In genomic region chr4:129235147-129235546, GRCm38 (mm10) we compare ENCODE assay signal across 18 mouse cellular contexts. TPM values are rescaled to one million over a fixed set of nuclear protein-coding genes. Genes with fewer than 3 reads are reported as not detected.
DNase-seq lines count a peak whose midpoint lies in the region; ATAC-seq and TF ChIP-seq lines count a peak whose summit lies in the region.
"Had no signal": no experiment of that assay in that cellular context is flagged by ENCODE, and none has a peak within 500 bp of the region (broad histone marks: within the 10 kb centered on the region; RNA-seq: fewer than 3 reads in every experiment).

No protein-coding gene starts in this region.

- no peak for DNase-seq in cerebellum, adult 2 months
- no peak for DNase-seq in cerebellum, adult 8-10 months
- no peak for DNase-seq in limb, embryonic 10.5 days (ENCODE audit: low spot score)
- DNase-seq in liver, result peak; percentile 67
- no peak for DNase-seq in spleen, adult 18-20 months
- DNase-seq: cerebellum, postnatal 25 days; forebrain, postnatal 0 days; gastrocnemius, postnatal 36 days; heart, postnatal 10 days; left cerebral cortex, postnatal 4 days; thymus, adult 18-20 months had no signal

- peak overlapping the region; percentile 29; the same call in 1 of the 2 replicates for H3K27ac ChIP-seq in cerebellum, adult 2 months (ENCODE audit: insufficient read depth, low read length)
- 0 out of 2 replicates have a peak overlapping the region, but pooled peaks have one; percentile 51 for H3K27ac ChIP-seq in limb, embryonic 15.5 days
- no peak overlapping the region for H3K27ac ChIP-seq in limb, embryonic 10.5 days
- H3K27ac ChIP-seq in stomach, embryonic 15.5 days, result peak overlapping the region; percentile 66; the same call in 1 of the 2 replicates
- H3K27ac ChIP-seq in forebrain, embryonic 13.5 days, result no peak overlapping the region
- H3K27ac ChIP-seq: hindbrain, postnatal 0 days; layer of hippocampus, adult 2 months; neural tube, embryonic 12.5 days had no signal

- no peak overlapping the region for H3K4me3 ChIP-seq in cerebellum, adult 2 months (replicated peaks; ENCODE audit: insufficient read depth, low read depth, low read length)
- H3K4me3 ChIP-seq in limb, embryonic 15.5 days, result no peak overlapping the region
- no peak overlapping the region for H3K4me3 ChIP-seq in limb, embryonic 10.5 days
- H3K4me3 ChIP-seq in stomach, embryonic 15.5 days (replicated peaks), result no peak overlapping the region
- no peak overlapping the region for H3K4me3 ChIP-seq in forebrain, embryonic 13.5 days
- H3K4me3 ChIP-seq: layer of hippocampus, adult 2 months; neural tube, embryonic 12.5 days had no signal

- no peak for ATAC-seq in limb, embryonic 15.5 days (ENCODE audit: insufficient number of reproducible peaks, low FRiP score, low TSS enrichment, low read depth)
- ATAC-seq in stomach, embryonic 15.5 days (ENCODE audit: insufficient read depth, low FRiP score, low read depth), result no peak
- no peak for ATAC-seq in forebrain, embryonic 13.5 days
- ATAC-seq: forebrain, postnatal 0 days; hindbrain, postnatal 0 days; midbrain, embryonic 16.5 days had no signal

- H3K36me3 ChIP-seq in limb, embryonic 15.5 days, result no peaks in the 10 kb centered on the region
- 0 out of 2 replicates have a peak, but pooled peaks cover 2% of the 10 kb centered on the region for H3K36me3 ChIP-seq in limb, embryonic 10.5 days
- no peaks in the 10 kb centered on the region for H3K36me3 ChIP-seq in stomach, embryonic 15.5 days
- H3K36me3 ChIP-seq in forebrain, embryonic 13.5 days (ENCODE audit: poor library complexity, severe bottlenecking), result no peaks in the 10 kb centered on the region
- H3K36me3 ChIP-seq: neural tube, embryonic 12.5 days had no signal

- no peak for TF ChIP-seq POLR2A in cerebellum, adult 2 months (IDR thresholded peaks at IDR 0.05; ENCODE audit: borderline replicate concordance, insufficient read depth, low read length)

- 77% methylated on average over 3 of the region's 3 CpGs for WGBS in cerebellum, adult 2 months
- WGBS in limb, embryonic 15.5 days, result 80% methylated on average over 3 of the region's 3 CpGs
- WGBS in limb, embryonic 10.5 days, result 76% methylated on average over 3 of the region's 3 CpGs
- WGBS in stomach, embryonic 15.5 days, result 73% methylated on average over 3 of the region's 3 CpGs
- WGBS in forebrain, embryonic 13.5 days, result 87% methylated on average over 3 of the region's 3 CpGs

- H3K27me3 ChIP-seq in cerebellum, adult 2 months (ENCODE audit: control insufficient read depth, insufficient read depth, low read length), result no peaks in the 10 kb centered on the region
- H3K27me3 ChIP-seq in limb, embryonic 15.5 days, result no peaks in the 10 kb centered on the region
- H3K27me3 ChIP-seq in limb, embryonic 10.5 days (ENCODE audit: low read depth, poor library complexity, severe bottlenecking), result peaks cover 20% of the 10 kb centered on the region
- H3K27me3 ChIP-seq in stomach, embryonic 15.5 days (replicated peaks), result no peaks in the 10 kb centered on the region
- no peaks in the 10 kb centered on the region for H3K27me3 ChIP-seq in forebrain, embryonic 13.5 days
- H3K27me3 ChIP-seq: neural tube, embryonic 12.5 days had no signal

- peaks cover 37% of the 10 kb centered on the region for H3K4me1 ChIP-seq in cerebellum, adult 2 months (ENCODE audit: control insufficient read depth, insufficient read depth, low read length)
- H3K4me1 ChIP-seq in limb, embryonic 15.5 days, result peaks cover 60% of the 10 kb centered on the region
- peaks cover 58% of the 10 kb centered on the region for H3K4me1 ChIP-seq in limb, embryonic 10.5 days
- H3K4me1 ChIP-seq in stomach, embryonic 15.5 days, result peaks cover 49% of the 10 kb centered on the region
- peaks cover 32% of the 10 kb centered on the region for H3K4me1 ChIP-seq in forebrain, embryonic 13.5 days

- no peaks in the 10 kb centered on the region for H3K9me3 ChIP-seq in limb, embryonic 15.5 days
- no peaks in the 10 kb centered on the region for H3K9me3 ChIP-seq in limb, embryonic 10.5 days (replicated peaks)
- no peaks in the 10 kb centered on the region for H3K9me3 ChIP-seq in stomach, embryonic 15.5 days
- H3K9me3 ChIP-seq in forebrain, embryonic 13.5 days (replicated peaks), result no peaks in the 10 kb centered on the region
- H3K9me3 ChIP-seq: neural tube, embryonic 12.5 days had no signal

- no peak for TF ChIP-seq CTCF in cerebellum, adult 2 months (IDR thresholded peaks at IDR 0.05; ENCODE audit: borderline replicate concordance, insufficient read depth, low read depth, low read length)

- no peak overlapping the region for H3K4me2 ChIP-seq in limb, embryonic 15.5 days
- H3K4me2 ChIP-seq in stomach, embryonic 15.5 days, result no peak overlapping the region
- no peak overlapping the region for H3K4me2 ChIP-seq in forebrain, embryonic 13.5 days
- H3K4me2 ChIP-seq: neural tube, embryonic 12.5 days had no signal

- H3K9ac ChIP-seq in limb, embryonic 15.5 days, result no peak overlapping the region
- H3K9ac ChIP-seq in stomach, embryonic 15.5 days, result no peak overlapping the region
- H3K9ac ChIP-seq in forebrain, embryonic 13.5 days, result no peak overlapping the region
- H3K9ac ChIP-seq: forebrain, postnatal 0 days; neural tube, embryonic 12.5 days had no signal

RNA-seq across cellular contexts. Expression of gene C77080, which starts 26.1 kb away (rescaled TPM):
- polyA plus RNA-seq in cerebellum, adult 2 months (2012; rRNA removed), result 15.6 and 18.5 TPM in 2 replicates
- 9.6 and 11.6 TPM in 2 replicates for polyA plus RNA-seq in limb, embryonic 15.5 days (2015; fragmentation: Nextera tagmentation; extraction: Ambion mirVana)
- polyA plus RNA-seq in limb, embryonic 10.5 days (2016; fragmentation: Nextera tagmentation; extraction: Ambion mirVana), result 4.0 and 4.1 TPM in 2 replicates
- 11.8 and 12.6 TPM in 2 replicates for polyA plus RNA-seq in stomach, embryonic 15.5 days (2015; fragmentation: Nextera tagmentation; extraction: Ambion mirVana)
- 3.7 and 3.8 TPM in 2 replicates for polyA plus RNA-seq in forebrain, embryonic 13.5 days (2015; fragmentation: Nextera tagmentation; extraction: Ambion mirVana)

RNA-seq across cellular contexts. Expression of gene Yars, which starts 45.6 kb away (rescaled TPM):
- 104 and 107 TPM in 2 replicates for polyA plus RNA-seq in cerebellum, adult 2 months (2012; rRNA removed)
- 80.5 and 82.6 TPM in 2 replicates for polyA plus RNA-seq in limb, embryonic 15.5 days (2015; fragmentation: Nextera tagmentation; extraction: Ambion mirVana)
- 98.9 and 103 TPM in 2 replicates for polyA plus RNA-seq in limb, embryonic 10.5 days (2016; fragmentation: Nextera tagmentation; extraction: Ambion mirVana)
- polyA plus RNA-seq in stomach, embryonic 15.5 days (2015; fragmentation: Nextera tagmentation; extraction: Ambion mirVana), result 72.3 and 80.0 TPM in 2 replicates
- polyA plus RNA-seq in forebrain, embryonic 13.5 days (2015; fragmentation: Nextera tagmentation; extraction: Ambion mirVana), result 100 and 106 TPM in 2 replicates

RNA-seq across cellular contexts. Expression of gene S100pbp, which starts 45.6 kb away (rescaled TPM):
- polyA plus RNA-seq in cerebellum, adult 2 months (2012; rRNA removed), result 28.5 and 31.3 TPM in 2 replicates
- 16.5 and 18.8 TPM in 2 replicates for polyA plus RNA-seq in limb, embryonic 15.5 days (2015; fragmentation: Nextera tagmentation; extraction: Ambion mirVana)
- 29.7 and 34.5 TPM in 2 replicates for polyA plus RNA-seq in limb, embryonic 10.5 days (2016; fragmentation: Nextera tagmentation; extraction: Ambion mirVana)
- polyA plus RNA-seq in stomach, embryonic 15.5 days (2015; fragmentation: Nextera tagmentation; extraction: Ambion mirVana), result 13.1 and 14.1 TPM in 2 replicates
- 15.6 and 19.1 TPM in 2 replicates for polyA plus RNA-seq in forebrain, embryonic 13.5 days (2015; fragmentation: Nextera tagmentation; extraction: Ambion mirVana)

RNA-seq across cellular contexts. Expression of gene Sync, which starts 52.3 kb away (rescaled TPM):
- polyA plus RNA-seq in cerebellum, adult 2 months (2012; rRNA removed), result 1.00 and 1.4 TPM in 2 replicates
- polyA plus RNA-seq in limb, embryonic 15.5 days (2015; fragmentation: Nextera tagmentation; extraction: Ambion mirVana), result 5.0 and 9.6 TPM in 2 replicates
- polyA plus RNA-seq in limb, embryonic 10.5 days (2016; fragmentation: Nextera tagmentation; extraction: Ambion mirVana), result 0.36 and 0.39 TPM in 2 replicates
- polyA plus RNA-seq in stomach, embryonic 15.5 days (2015; fragmentation: Nextera tagmentation; extraction: Ambion mirVana), result 2.0 and 2.1 TPM in 2 replicates
- 0.18 and 0.19 TPM in 2 replicates for polyA plus RNA-seq in forebrain, embryonic 13.5 days (2015; fragmentation: Nextera tagmentation; extraction: Ambion mirVana)

Comparison
In these comparisons a context has a peak if more than half of its experiments do, and no peak if none do; other contexts are left out.
1. H3K27ac ChIP-seq: peak in cerebellum, adult 2 months (single experiment), limb, embryonic 15.5 days (single experiment) and stomach, embryonic 15.5 days (single experiment); none in limb, embryonic 10.5 days (single experiment) and forebrain, embryonic 13.5 days (single experiment).